Mouse (Mus musculus) T-helper 1 cell (primary cell): ENCODE data around the gene Ptdss2.

Experiments used
- in situ Hi-C: fragments of 300-600 bp; cut with MboI, MseI; formaldehyde crosslinking; loops from one replicate; pipeline ENCODE4 v1.15.1; 2025; ENCODE audit warnings: high pct_unique_total_duplicates

The Ptdss2 gene

GRCm38 (mm10) chr7:141172116-141173006, 50.2 kb downstream of the Ptdss2 start, which contains the start of gene Rnh1:
Gene Rnh1 (minus strand): TSS chr7:141172857.
- in situ Hi-C loops, result loop anchor here (10.0 kb wide), 1 partner anchor 78 kb away; no protein-coding TSS in a partner anchor

DNA sequence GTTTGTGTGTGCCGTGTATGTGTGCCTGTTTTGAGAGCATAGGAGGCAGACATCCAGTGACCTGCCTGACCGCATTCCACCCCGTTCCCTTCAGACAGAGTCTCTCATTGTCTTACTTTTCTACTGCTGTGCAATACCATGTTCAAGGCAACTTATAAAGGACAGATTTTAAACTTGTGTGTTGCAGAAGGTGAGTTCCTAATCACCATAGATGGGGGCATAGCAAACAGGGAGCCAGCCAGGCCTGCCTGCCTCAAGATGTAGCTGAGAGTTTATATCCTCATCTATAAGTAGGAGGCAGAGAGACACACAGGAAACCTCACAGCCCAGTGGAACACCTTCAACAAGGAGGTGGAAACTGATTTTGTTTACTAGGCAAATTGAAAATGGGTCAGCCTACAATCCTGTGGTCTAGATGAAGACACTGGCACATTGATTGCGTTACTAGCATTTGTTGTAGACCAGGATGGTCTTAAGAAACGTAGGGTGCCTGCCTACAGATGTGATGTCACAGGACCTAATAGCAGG, 51.2 kb downstream of the Ptdss2 start:
- in situ Hi-C loops, result loop anchor here (10.0 kb wide), 1 partner anchor 79 kb away; no protein-coding TSS in a partner anchor

DNA sequence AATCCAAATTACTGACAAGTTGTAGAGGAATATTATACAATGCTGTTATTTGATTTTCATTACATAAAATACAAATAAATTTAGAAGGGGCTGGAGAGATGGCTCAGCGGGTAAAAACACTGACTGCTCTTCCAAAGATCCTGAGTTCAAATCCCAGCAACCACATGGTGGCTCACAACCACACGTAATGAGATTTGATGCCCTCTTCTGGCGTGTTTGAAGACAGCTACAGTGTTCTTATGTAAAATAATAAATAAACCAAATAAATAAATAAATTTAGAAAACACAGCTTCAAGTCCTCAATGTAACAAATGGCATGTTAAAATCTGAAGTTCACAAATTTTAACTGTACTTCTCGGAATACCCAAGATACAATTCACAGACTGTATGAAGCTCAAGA, 52.9 kb downstream of the Ptdss2 start:
- in situ Hi-C loops, result loop anchor here (5.0 to 10.0 kb wide), 2 partner anchors 80 to 113 kb away; partner anchors contain the start of gene B4galnt4

DNA sequence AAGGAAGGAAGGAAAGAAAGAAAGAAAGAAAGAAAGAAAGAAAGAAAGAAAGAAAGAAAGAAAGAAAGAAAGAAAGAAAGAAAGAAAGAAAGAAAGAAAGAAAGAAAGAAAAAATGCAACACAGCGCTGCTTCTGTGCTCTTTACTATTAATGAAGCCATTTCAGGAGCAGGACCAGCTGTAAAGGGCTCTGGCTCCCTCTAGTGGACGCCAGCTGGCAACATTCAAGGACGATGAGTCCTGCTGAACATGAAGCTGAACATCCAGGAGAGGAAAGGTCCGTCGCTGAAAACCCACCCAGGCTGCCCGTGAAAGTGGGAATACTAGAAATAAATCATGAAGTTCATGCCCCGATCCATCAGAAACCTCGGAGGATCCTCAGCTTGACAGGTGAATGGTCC, 54.0 kb downstream of the Ptdss2 start:
- in situ Hi-C loops, result loop anchor here (5.0 to 10.0 kb wide), 2 partner anchors 81 to 114 kb away; partner anchors contain the start of gene B4galnt4

DNA sequence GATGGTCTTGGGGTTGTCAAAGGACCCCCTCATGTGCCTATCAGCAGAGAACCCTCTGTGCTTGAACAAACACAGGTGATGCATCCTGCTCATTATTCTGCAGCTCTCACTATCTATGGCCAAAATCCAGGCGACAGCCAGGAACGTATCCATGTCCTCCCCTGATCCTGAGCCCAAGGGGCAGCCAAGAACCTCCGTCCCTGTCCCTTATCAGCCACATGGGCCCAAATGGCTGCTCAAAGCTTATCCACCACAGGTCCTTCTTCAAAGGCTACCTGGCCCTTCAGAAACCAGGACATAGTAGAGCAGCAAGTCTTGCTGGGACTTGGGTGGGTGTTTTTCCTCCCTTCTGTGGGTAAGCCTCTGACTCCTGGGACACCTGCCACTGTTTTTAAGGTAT, 66.0 kb downstream of the Ptdss2 start:
- in situ Hi-C loops, result no loop called here

GRCm38 (mm10) chr7:141188733-141189132, 66.6 kb downstream of the Ptdss2 start:
- in situ Hi-C loops, result no loop called here

GRCm38 (mm10) chr7:141190220-141190619, 68.0 kb downstream of the Ptdss2 start:
- in situ Hi-C loops, result no loop called here

GRCm38 (mm10) chr7:141191036-141191435, 68.9 kb downstream of the Ptdss2 start:
- in situ Hi-C loops, result no loop called here

DNA sequence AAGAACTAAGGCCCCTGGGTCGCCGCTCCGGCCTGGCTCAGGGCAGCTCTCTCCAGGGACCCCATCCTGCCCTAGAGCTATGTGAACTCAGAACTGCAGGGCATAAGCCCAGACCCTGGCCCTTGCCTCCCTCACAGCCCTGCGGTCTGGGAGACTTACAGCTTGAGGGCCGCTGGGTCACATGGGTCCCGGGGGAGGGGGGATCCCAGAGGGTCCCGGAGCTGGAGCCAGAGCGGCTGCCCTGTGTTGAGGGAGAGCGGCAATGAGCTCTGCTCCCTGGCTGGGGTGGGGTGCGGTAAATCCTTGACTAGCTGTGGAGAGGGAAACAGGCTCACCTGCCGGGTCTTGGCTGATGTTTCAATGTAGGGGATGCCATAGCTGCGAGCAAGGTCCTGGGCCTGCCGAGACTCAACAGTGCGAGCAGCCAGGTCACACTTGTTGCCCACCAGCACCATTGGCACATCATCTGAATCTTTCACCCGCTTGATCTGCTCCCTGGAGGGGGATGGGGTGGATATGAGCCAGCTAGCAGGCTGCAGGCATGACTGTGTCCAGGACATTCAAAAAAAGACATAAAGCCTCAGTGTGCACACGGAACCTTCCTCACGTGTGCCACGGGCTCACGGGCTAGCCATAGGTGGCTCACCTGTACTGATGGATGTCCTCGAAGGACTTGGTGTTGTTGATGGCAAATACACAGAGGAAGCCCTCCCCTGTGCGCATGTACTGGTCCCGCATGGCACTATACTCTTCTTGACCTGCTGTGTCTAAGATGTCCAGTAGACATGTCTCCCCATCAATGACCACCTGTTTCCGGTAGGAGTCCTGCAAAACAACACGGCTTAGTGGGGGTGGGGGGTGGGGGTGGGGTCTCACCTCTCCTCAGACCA, 69.9 kb downstream of the Ptdss2 start:
- in situ Hi-C loops, result no loop called here

- in situ Hi-C loops, result no loop called here
Measured at GRCm38 (mm10) chr7:141192776-141193347, 70.7 kb downstream of the Ptdss2 start.

DNA sequence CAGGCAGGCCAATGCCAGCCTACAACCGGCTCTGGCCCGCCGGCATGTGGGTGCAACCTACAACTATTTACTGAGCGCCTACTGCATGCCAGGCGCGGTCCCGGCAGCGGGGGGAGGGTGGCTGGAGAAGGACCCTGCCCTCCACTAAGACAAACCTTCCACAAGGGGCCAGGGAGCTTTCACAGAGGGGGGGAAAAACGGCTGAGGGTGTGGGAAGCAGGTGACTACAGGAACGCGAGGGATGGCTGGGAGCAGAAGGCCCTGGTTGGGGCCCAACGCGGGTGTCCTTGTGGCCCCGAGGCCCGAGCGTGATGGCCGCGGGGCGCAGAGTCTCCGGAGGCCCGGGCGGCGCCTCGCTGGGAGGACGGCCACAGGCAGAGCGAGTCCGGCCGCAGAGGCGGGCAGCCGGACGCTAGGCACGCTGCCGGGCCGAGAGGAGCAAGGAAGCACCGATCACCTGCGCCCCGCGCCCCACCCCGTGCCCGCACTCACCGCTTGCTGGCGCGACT, 71.2 kb downstream of the Ptdss2 start:
- in situ Hi-C loops, result no loop called here

GRCm38 (mm10) chr7:141193948-141194347, 71.8 kb downstream of the Ptdss2 start, which contains the start of the genes Hras and Lrrc56:
Gene Hras (minus strand): TSS chr7:141194005.
Gene Lrrc56 (plus strand): TSS chr7:141194157.
- in situ Hi-C loops, result no loop called here

GRCm38 (mm10) chr7:141194409-141194808, 72.2 kb downstream of the Ptdss2 start:
- in situ Hi-C loops, result no loop called here

GRCm38 (mm10) chr7:141194830-141195229, 72.6 kb downstream of the Ptdss2 start:
- in situ Hi-C loops, result no loop called here

DNA sequence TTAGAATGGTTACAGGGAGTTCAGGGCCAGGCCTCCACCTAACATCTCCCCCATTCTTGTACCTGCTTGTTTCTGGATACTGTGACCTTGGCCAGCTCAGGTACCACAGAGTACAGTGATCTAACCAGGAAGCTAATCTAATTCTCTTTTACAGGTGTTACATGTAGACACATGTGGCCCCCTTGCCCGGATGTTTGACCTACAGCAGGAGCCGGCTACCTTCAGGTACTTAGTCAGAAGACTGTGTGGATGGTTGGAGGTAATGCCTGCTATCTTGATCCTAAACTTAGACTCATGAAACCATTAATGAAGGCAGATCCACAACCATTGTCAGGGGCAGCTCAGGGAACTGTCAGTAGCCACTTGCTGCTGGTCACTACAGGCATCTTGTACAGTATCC, 73.6 kb downstream of the Ptdss2 start:
- in situ Hi-C loops, result no loop called here

- in situ Hi-C loops, result no loop called here
Measured at GRCm38 (mm10) chr7:141196619-141197282, 74.6 kb downstream of the Ptdss2 start.

DNA sequence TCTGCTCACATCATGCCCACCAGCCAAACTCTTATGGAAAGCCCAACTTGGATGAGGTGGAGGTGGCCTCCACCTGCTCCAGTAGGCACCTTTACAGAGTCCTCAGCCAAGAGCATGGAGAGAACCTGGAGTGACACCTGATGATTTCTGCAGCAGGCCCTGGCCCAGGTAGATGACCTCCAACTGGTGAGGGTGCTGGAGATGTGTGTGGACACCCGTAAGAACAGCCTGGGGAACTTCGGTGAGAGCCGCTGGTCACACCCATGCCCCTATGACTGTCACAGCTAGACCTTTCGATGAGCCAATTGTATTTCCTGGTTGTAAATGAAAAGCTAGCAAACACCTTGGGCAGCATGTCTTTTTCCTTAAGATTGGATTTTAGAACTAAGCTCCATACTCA, 75.9 kb downstream of the Ptdss2 start:
- in situ Hi-C loops, result no loop called here

DNA sequence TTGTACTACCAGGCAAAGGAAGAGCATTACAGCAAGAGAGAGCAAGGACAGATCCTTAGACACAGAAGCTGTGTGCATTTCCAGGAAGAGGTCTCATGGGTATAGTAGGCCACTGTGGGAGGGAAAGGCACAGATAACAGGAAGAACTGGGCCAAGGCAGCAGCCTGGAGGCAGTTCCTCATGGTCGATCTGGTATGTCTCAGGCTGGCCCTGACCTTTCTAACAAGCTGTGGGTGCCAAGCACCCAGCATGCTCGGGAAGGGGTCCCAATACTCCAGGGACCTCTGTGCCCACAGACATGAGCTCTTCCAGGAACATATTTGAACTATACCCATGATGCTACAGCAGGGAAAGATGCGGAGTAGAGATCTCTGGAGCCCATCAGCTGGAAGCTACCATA, 82.4 kb downstream of the Ptdss2 start:
- in situ Hi-C loops, result no loop called here

DNA sequence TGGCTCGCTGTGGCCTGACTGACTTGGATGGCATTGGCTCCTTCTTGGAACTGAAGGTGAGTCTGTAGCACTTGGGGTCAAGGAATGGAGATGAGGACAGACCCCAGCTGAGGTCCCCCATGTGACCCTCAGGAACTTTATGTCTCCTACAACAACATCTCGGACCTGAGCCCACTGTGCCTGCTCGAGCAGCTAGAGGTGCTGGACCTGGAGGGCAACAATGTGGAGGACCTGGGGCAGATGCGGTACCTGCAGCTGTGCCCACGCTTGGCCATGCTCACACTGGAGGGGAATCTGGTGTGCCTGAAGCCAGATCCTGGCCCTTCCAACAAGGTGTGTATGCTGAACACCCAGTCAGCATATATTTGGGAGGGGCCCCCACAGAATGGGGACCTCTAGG, 83.3 kb downstream of the Ptdss2 start:
- in situ Hi-C loops, result no loop called here

DNA sequence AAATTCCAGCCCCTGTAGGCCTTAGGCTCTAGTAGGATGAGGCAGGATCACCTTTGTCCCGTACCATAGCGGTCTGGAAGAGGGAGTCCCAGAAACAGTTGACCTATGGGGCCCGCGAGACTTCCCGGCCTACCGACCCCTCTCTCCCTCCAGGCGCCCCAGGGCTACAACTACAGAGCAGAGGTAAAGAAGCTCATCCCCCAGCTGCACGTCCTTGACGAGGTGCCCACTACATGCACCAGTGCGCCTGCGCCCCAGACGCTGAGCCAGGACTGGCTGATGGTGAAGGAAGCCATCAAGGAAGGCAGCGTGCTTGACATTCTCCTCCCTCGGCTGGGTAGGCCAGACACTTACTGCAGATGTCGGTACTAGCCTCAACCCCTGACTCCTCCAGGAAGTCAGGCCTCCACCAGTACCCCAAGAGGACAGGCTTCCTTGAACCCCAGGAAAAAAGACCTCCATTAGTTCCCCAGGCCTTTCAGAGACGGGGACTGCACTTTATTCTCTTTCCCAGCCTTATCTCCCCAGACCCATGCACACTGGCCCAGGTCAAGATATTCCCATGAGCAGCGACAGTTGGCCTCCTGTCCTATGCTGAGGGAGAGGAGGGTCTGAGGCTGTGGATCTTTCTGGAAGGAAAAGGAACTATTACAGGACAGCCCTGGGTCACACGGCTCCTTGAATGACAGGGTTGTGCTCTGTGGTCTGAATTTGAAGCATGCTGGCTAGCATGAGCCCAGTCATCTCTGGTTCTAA, 84.2 kb downstream of the Ptdss2 start:
- in situ Hi-C loops, result no loop called here
